Mouse (Mus musculus) layer of hippocampus, postnatal 14 days (tissue): ENCODE data around the gene Nxf1. TPM values are rescaled to one million over a fixed set of nuclear protein-coding genes. Genes with fewer than 3 reads are reported as not detected.

Experiments
- DNase-seq, 2 experiments: peaks; one replicate each; pipeline ENCODE4 v3.0.0; 2021 to 2022; ENCODE audit warnings: low spot score in 2 of 2, mixed read lengths in 1 of 2
- microRNA-seq, 2 experiments: library from miRNA; unstranded; fragments of <30 nt; microRNA quantifications; one replicate each; pipeline ENCODE4 v1.2.0; 2021
- total RNA-seq, 2 experiments: library from RNA; stranded (reverse); gene quantifications; 2 replicates each; pipeline ENCODE4 v1.2.3; 2021

The Nxf1 gene
- total RNA-seq, 2 experiments from 2014 or later, result 79.3 to 91.9 TPM

GRCm38 (mm10) chr19:8817001-8817400 is 60.1 kb downstream of the Nxf1 start:
- DNase-seq, result no peak

DNA sequence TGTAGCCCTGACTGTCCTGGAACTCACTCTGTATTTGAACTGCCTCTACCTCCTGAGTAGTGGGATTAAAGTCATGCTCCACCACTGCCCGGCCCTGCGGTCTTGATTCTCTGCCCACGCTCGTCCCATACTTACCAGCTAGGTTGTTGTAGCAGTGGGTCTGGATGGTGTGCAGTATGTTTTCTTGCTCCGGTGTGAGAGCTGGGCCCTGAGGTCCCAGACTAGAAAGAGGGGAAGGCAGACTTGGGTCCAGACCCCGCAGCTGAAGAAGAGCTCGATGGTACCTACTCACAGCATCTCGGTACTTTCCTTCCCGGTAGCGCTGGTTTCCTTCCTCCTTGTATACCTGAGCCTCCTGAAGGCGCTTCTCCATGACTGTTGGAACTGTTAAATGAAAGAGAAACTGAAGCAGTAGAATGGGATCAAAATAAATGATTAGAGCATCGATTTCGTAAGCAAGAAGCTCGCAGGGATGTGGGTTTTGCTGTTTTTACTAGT is 61.5 kb downstream of the Nxf1 start:
- no peak for DNase-seq

GRCm38 (mm10) chr19:8818801-8819595 is 62.1 kb downstream of the Nxf1 start, which contains the start of gene Ttc9c:
TSS of gene Ttc9c (minus strand) at chr19:8819333.
- DNase-seq, result peak; percentile 98 to 99

GRCm38 (mm10) chr19:8819596-8820423 is 62.9 kb downstream of the Nxf1 start, which contains the start of gene Hnrnpul2:
TSS of gene Hnrnpul2 (plus strand) at chr19:8820010.
- peak in 1 of 2 experiments; percentile 99 for DNase-seq

Small RNA genes lying within 50 kb of the gene (microRNA-seq; reads per million reads assigned to microRNA genes)
- gene Mir6992, result 0 reads per million in 2 experiments

Other genes with a start within 250 kb of the Nxf1 start
- gene Slc22a8, start 165.8 kb upstream of the Nxf1 start, total RNA-seq, result 10 to 100 TPM; 17.9 to 18.8 TPM
- 1 to 10 TPM; 1.6 to 3.3 TPM for gene Slc22a6, start 139.0 kb upstream of the Nxf1 start, total RNA-seq
- 100 to 1,000 TPM; 162 to 166 TPM for gene Chrm1, start 93.3 kb upstream of the Nxf1 start, total RNA-seq
- 100 to 1,000 TPM; 188 to 200 TPM for gene Slc3a2, start 33.7 kb upstream of the Nxf1 start, total RNA-seq
- 10 to 100 TPM; 39.9 to 47.9 TPM for gene Wdr74, start 21.2 kb upstream of the Nxf1 start, total RNA-seq
- gene 1700092M07Rik, start 16.4 kb upstream of the Nxf1 start, total RNA-seq, result 1 to 10 TPM; 1.8 to 2.0 TPM
- gene Stx5a, start 15.7 kb upstream of the Nxf1 start, total RNA-seq, result 10 to 100 TPM; 64.5 to 71.4 TPM
- 100 to 1,000 TPM; 101 to 108 TPM for gene Tmem223, start 13.9 kb downstream of the Nxf1 start, total RNA-seq
- 10 to 100 TPM; 10.1 to 12.0 TPM for gene Tmem179b, start 17.4 kb downstream of the Nxf1 start, total RNA-seq
- 10 to 100 TPM; 14.1 to 15.0 TPM for gene Taf6l, start 29.3 kb downstream of the Nxf1 start, total RNA-seq
- 100 to 1,000 TPM; 119 TPM for gene Polr2g, start 41.5 kb downstream of the Nxf1 start, total RNA-seq
- gene Zbtb3, start 45.5 kb downstream of the Nxf1 start, total RNA-seq, result 1 to 10 TPM; 4.3 TPM
- 10 to 100 TPM; 29.8 to 32.1 TPM for gene Ttc9c, start 62.3 kb downstream of the Nxf1 start, total RNA-seq
- 100 to 1,000 TPM in 1 of 2 experiments, 10 to 100 TPM in 1; 99.4 to 103 TPM for gene Hnrnpul2, start 62.9 kb downstream of the Nxf1 start, total RNA-seq
- 1 to 10 TPM in 1 of 2 experiments, not detected in 1; 4.4 TPM for gene AC129217.1, start 72.7 kb downstream of the Nxf1 start, total RNA-seq
- 100 to 1,000 TPM in 1 of 2 experiments, 10 to 100 TPM in 1; 96.2 to 107 TPM for gene Bscl2, start 80.4 kb downstream of the Nxf1 start, total RNA-seq
- 100 to 1,000 TPM; 220 to 243 TPM for gene Gng3, start 82.1 kb downstream of the Nxf1 start, total RNA-seq
- gene Lrrn4cl, start 93.7 kb downstream of the Nxf1 start, total RNA-seq, result under 1 TPM; 0.30 to 0.55 TPM
- 100 to 1,000 TPM in 1 of 2 experiments, 10 to 100 TPM in 1; 95.4 to 101 TPM for gene Ubxn1, start 114.4 kb downstream of the Nxf1 start, total RNA-seq
- gene Uqcc3, start 123.8 kb downstream of the Nxf1 start, total RNA-seq, result 10 to 100 TPM; 35.2 to 35.6 TPM
- gene Lbhd1, start 126.7 kb downstream of the Nxf1 start, total RNA-seq, result 1 to 10 TPM; 5.4 to 7.0 TPM
- gene Gm49403, start 126.9 kb downstream of the Nxf1 start, total RNA-seq, result not detected
- gene 1810009A15Rik, start 131.8 kb downstream of the Nxf1 start, total RNA-seq, result 10 to 100 TPM; 24.4 to 26.1 TPM
- gene Gm49416, start 131.9 kb downstream of the Nxf1 start, total RNA-seq, result 1 to 10 TPM in 1 of 2 experiments, not detected in 1; 1.1 TPM
- gene Ints5, start 135.9 kb downstream of the Nxf1 start, total RNA-seq, result 10 to 100 TPM; 22.0 to 25.4 TPM
- gene Ganab, start 141.0 kb downstream of the Nxf1 start, total RNA-seq, result 100 to 1,000 TPM; 111 to 114 TPM
- 100 to 1,000 TPM; 144 to 149 TPM for gene B3gat3, start 163.3 kb downstream of the Nxf1 start, total RNA-seq
- gene Rom1, start 172.3 kb downstream of the Nxf1 start, total RNA-seq, result 1 to 10 TPM; 3.2 to 4.0 TPM
- gene Eml3, start 172.5 kb downstream of the Nxf1 start, total RNA-seq, result 10 to 100 TPM; 11.3 to 11.7 TPM
- 10 to 100 TPM; 52.4 to 56.6 TPM for gene Mta2, start 184.8 kb downstream of the Nxf1 start, total RNA-seq
- gene Tut1, start 196.8 kb downstream of the Nxf1 start, total RNA-seq, result 10 to 100 TPM; 15.0 to 17.3 TPM
- gene Eef1g, start 210.0 kb downstream of the Nxf1 start, total RNA-seq, result 100 to 1,000 TPM; 198 to 230 TPM
- 10 to 100 TPM; 20.7 to 22.5 TPM for gene Ahnak, start 232.2 kb downstream of the Nxf1 start, total RNA-seq